Mouse (Mus musculus): Measurements from ENCODE around the gene Acyp1.

The Acyp1 gene

GRCm38 (mm10) chr12:85233376-85234358 is 54.6 kb downstream of the Acyp1 start:
- no peak for DNase-seq (ENCODE audit: low spot score in 2 of 2)

GRCm38 (mm10) chr12:85227876-85228599 is 60.2 kb downstream of the Acyp1 start:
- no peak for DNase-seq (ENCODE audit: low spot score in 2 of 2)

GRCm38 (mm10) chr12:85227227-85227626 is 61.0 kb downstream of the Acyp1 start:
- no peak for DNase-seq (ENCODE audit: low spot score in 2 of 2)

Data from spleen, postnatal 14 days (tissue).